Mouse (Mus musculus) E14TG2a.4 (cell line): ENCODE results near the gene Btg3.

Source experiments
- CTCF ChIP-seq: conservative IDR thresholded peaks from 2 replicates; pipeline ENCODE4 v1.5.1; 2014; ENCODE audit warnings: low read length
- POU5F1 ChIP-seq: IDR thresholded peaks from 2 replicates; pipeline ENCODE4 v1.6.1; 2014; ENCODE audit warnings: low read length, borderline replicate concordance

DNA sequence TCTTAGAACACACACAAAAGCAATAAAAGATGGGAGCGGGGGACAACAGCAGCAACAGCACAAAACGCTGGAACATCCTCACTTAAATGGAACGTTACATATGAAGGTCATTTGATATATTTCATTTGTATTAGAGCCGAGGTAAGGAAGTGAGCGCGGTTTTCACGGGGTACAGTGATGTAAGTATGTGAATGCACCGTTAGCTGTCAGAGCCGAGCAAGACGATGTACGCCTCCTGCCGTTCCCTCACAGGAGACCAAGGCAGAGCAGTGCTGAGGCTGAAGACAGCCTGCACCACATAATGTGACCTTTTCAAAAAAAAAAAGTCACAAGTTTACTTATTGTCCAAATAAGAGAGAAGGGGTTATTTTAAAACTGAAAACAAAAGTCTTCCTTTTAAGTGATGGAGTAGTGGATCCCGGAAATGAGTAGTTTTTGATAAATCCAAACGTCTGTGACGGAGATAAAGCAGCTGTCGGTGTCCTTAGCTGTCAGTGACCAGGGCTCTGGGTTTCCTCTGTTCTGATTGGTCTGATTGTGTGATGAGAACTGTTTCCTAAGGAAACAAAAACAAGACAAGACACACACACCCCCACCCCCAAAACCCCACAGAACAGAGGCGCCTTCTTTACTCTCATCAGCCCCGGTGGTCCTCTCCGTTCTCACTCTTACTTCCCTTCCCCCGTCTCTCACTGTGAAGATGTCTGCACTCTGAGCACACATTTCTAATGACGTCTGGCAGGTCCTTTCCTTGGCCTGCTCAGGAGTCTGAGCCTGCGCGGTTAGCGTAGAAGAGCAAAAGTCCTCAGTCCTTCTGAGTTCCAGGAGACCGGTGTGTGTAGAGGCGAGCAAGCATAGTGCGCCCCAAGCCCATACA lies 50.8 kb downstream of the Btg3 start:
- TF ChIP-seq CTCF (no peak), POU5F1 (no peak)
